Mouse (Mus musculus) gastrocnemius, postnatal 14 days (tissue): Measurements from ENCODE around the gene Zcchc24. TPM values are rescaled to one million over a fixed set of nuclear protein-coding genes. Genes with fewer than 3 reads are reported as not detected.
A peak's percentile ranks its signal among the peaks of the same experiment; 100 is the strongest.

ENCODE experiments used
- DNase-seq: peaks from one replicate; pipeline ENCODE4 v3.0.0; 2021; ENCODE audit warnings: mixed read lengths
- intact Hi-C: fragments of 180-260 bp; cut with DNase I; formaldehyde crosslinking; loops from one replicate; pipeline ENCODE4 v1.15.1; 2025; ENCODE audit warnings: low total_unique reads
- total RNA-seq, 2 experiments: library from RNA; stranded (reverse); gene quantifications; 2 replicates each; pipeline ENCODE4 v1.2.3; 2021

The Zcchc24 gene
- total RNA-seq, 2 experiments from 2014 or later, result 45.2 to 45.5 TPM

GRCm38 (mm10) chr14:25785210-25785609 is 16.4 kb upstream of the Zcchc24 start:
- intact Hi-C loops, result no loop called here
- DNase-seq, result no peak

GRCm38 (mm10) chr14:25783220-25783619 is 14.4 kb upstream of the Zcchc24 start:
- intact Hi-C loops, result no loop called here
- DNase-seq, result no peak

- no peak for DNase-seq
- intact Hi-C loops, result no loop called here
Observed at GRCm38 (mm10) chr14:25780601-25781000, 11.8 kb upstream of the Zcchc24 start.

GRCm38 (mm10) chr14:25776294-25776693 is 7.5 kb upstream of the Zcchc24 start:
- intact Hi-C loops, result no loop called here
- no peak for DNase-seq

GRCm38 (mm10) chr14:25774100-25774499 is 5.3 kb upstream of the Zcchc24 start:
- peak; percentile 54 for DNase-seq
- intact Hi-C loops, result no loop called here

GRCm38 (mm10) chr14:25773039-25773438 is 4.2 kb upstream of the Zcchc24 start:
- DNase-seq, result no peak
- intact Hi-C loops, result no loop called here

- DNase-seq, result no peak
- intact Hi-C loops, result no loop called here
Observed at GRCm38 (mm10) chr14:25769626-25770306, 927 bp upstream of the Zcchc24 start.

GRCm38 (mm10) chr14:25768261-25768893 is 462 bp downstream of the Zcchc24 start:
- intact Hi-C loops, result no loop called here
- DNase-seq, result peak; percentile 74

GRCm38 (mm10) chr14:25767725-25768203 is 1.1 kb downstream of the Zcchc24 start:
- intact Hi-C loops, result no loop called here

GRCm38 (mm10) chr14:25766441-25766840 is 2.4 kb downstream of the Zcchc24 start:
- DNase-seq, result no peak
- intact Hi-C loops, result no loop called here

More at GRCm38 (mm10) chr14:25767725-25768203, 1.1 kb downstream of the Zcchc24 start:
- peak; percentile 48 for DNase-seq

GRCm38 (mm10) chr14:25765921-25766320 is 2.9 kb downstream of the Zcchc24 start:
- intact Hi-C loops, result no loop called here
- DNase-seq, result peak; percentile 58

GRCm38 (mm10) chr14:25765146-25765545 is 3.7 kb downstream of the Zcchc24 start:
- intact Hi-C loops, result no loop called here
- no peak for DNase-seq

GRCm38 (mm10) chr14:25761184-25761583 is 7.7 kb downstream of the Zcchc24 start:
- intact Hi-C loops, result no loop called here
- DNase-seq, result no peak

- no peak for DNase-seq
- intact Hi-C loops, result no loop called here
Observed at GRCm38 (mm10) chr14:25759981-25760537, 8.8 kb downstream of the Zcchc24 start.

- intact Hi-C loops, result no loop called here
- no peak for DNase-seq
Observed at GRCm38 (mm10) chr14:25759551-25759950, 9.3 kb downstream of the Zcchc24 start.

- intact Hi-C loops, result no loop called here
- DNase-seq, result no peak
Observed at GRCm38 (mm10) chr14:25757917-25758316, 10.9 kb downstream of the Zcchc24 start.

GRCm38 (mm10) chr14:25756385-25756990 is 12.4 kb downstream of the Zcchc24 start:
- intact Hi-C loops, result no loop called here
- no peak for DNase-seq

- DNase-seq, result no peak
- intact Hi-C loops, result no loop called here
Observed at GRCm38 (mm10) chr14:25755541-25755940, 13.3 kb downstream of the Zcchc24 start.

- DNase-seq, result no peak
- intact Hi-C loops, result no loop called here
Observed at GRCm38 (mm10) chr14:25754531-25755484, 14.0 kb downstream of the Zcchc24 start.
